Mouse (Mus musculus) stomach, embryonic 14.5 days (tissue): ENCODE measurements around the gene Trex1. TPM values are rescaled to one million over a fixed set of nuclear protein-coding genes. Genes with fewer than 3 reads are reported as not detected.

Source experiments
- ATAC-seq: fragments of 200-750 bp; cut with Nextera tagmentation; 2 replicates; pipeline ENCODE4 v1.8.0; 2017; ENCODE audit warnings: low read depth, moderate TSS enrichment; ENCODE audit not compliant: insufficient number of reproducible peaks, insufficient read depth, low FRiP score
- H3K27ac ChIP-seq: fragments of 300-500 bp; sonication (generic); 2 replicates; pipeline ENCODE4 v1.5.1; 2014; ENCODE audit warnings: mild to moderate bottlenecking, low read length, moderate library complexity, mixed read lengths
- H3K27me3 ChIP-seq: fragments of 300-500 bp; sonication (generic); 2 replicates; pipeline ENCODE4 v1.6.1; 2014; ENCODE audit warnings: low read length, control low read depth, mixed read lengths; ENCODE audit not compliant: control insufficient read depth, insufficient read depth
- H3K36me3 ChIP-seq: fragments of 300-500 bp; sonication (generic); 2 replicates; pipeline ENCODE4 v1.6.1; 2014; ENCODE audit warnings: mild to moderate bottlenecking, control low read depth, low read length, moderate library complexity, mixed read lengths; ENCODE audit not compliant: control insufficient read depth, insufficient read depth
- H3K4me1 ChIP-seq: fragments of 300-500 bp; sonication (generic); 2 replicates; pipeline ENCODE4 v1.6.1; 2014; ENCODE audit warnings: low read length, control low read depth, mixed read lengths; ENCODE audit not compliant: control insufficient read depth, insufficient read depth
- H3K4me2 ChIP-seq: fragments of 300-500 bp; sonication (generic); replicated peaks from 2 replicates; pipeline ENCODE4 v1.6.1; 2014; ENCODE audit warnings: low read depth, low read length, control low read depth
- H3K4me3 ChIP-seq: fragments of 300-500 bp; sonication (generic); 2 replicates; pipeline ENCODE4 v1.5.1; 2014; ENCODE audit warnings: low read depth, low read length, control low read depth
- H3K9ac ChIP-seq: fragments of 300-500 bp; sonication (generic); replicated peaks from 2 replicates; pipeline ENCODE4 v1.6.1; 2014; ENCODE audit warnings: low read depth, mild to moderate bottlenecking, control low read depth, low read length, moderate library complexity, mixed read lengths
- H3K9me3 ChIP-seq: fragments of 300-500 bp; sonication (generic); 2 replicates; pipeline ENCODE4 v1.6.1; 2016; ENCODE audit warnings: low read depth, low read length, control low read depth; ENCODE audit not compliant: control insufficient read depth
- WGBS: fragments of 180-500 bp; shearing (Covaris S2); extraction: QIAGEN DNeasy Blood & Tissue Kit; methylation state at CpG from one replicate; pipeline ENCODE4 v1.1.7; 2014; 5-methylcytosine and 5-hydroxymethylcytosine counted together
- polyA plus RNA-seq: library from polyadenylated mRNA; unstranded; fragments of >200 nt; fragmentation: Nextera tagmentation; extraction: Ambion mirVana; gene quantifications from 2 replicates; pipeline ENCODE4 v1.2.1, GENCODE M21; 2014

Trex1 gene
- polyA plus RNA-seq, 1 experiment from 2014 or later, result 12.2 TPM

- H3K27me3 ChIP-seq, result no peaks in the 10 kb centered on the region
- no peak overlapping the region for H3K4me2 ChIP-seq
- peaks cover 7% of the 10 kb centered on the region; the same call in 1 of the 2 replicates for H3K4me1 ChIP-seq
- H3K36me3 ChIP-seq, result peaks cover 2% of the 10 kb centered on the region
- no peak overlapping the region for H3K4me3 ChIP-seq
- H3K9me3 ChIP-seq, result no peaks in the 10 kb centered on the region
- WGBS, result 90% methylated on average over 10 of the region's 10 CpGs
- H3K27ac ChIP-seq, result no peak overlapping the region
- ATAC-seq, result no peak
- no peak overlapping the region for H3K9ac ChIP-seq
Measured at GRCm38 (mm10) chr9:109051651-109052489, 7.7 kb downstream of the Trex1 start.

DNA sequence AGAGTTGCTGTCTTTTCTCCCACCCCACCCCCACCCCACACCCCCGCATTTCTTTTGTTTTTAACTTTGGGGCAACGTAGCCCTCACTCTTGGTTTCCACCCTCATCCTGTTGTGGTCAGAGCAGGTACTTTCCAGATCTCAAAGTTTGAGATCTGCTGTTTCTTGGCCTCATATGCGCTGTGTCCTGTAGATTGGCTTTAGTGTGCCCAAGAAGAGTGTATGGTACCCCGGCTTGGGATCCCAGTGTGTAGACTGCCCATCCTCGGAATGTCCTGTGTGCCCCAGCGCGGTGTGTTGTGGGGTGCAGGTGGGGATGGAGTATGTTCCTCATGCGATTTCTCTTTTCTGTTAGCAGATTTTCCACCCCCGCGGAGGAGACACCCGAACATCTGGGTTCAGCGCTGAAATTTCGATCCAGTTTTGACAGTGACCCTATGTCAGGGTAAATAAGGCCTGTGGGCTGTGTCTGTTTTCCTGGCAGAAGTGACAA lies 8.5 kb downstream of the Trex1 start:
- H3K4me1 ChIP-seq, result peaks cover 7% of the 10 kb centered on the region; the same call in 1 of the 2 replicates
- H3K4me3 ChIP-seq, result no peak overlapping the region
- no peak overlapping the region for H3K9ac ChIP-seq
- WGBS, result 87% methylated on average over 13 of the region's 13 CpGs
- H3K4me2 ChIP-seq, result no peak overlapping the region
- no peak for ATAC-seq
- H3K27ac ChIP-seq, result no peak overlapping the region
- no peaks in the 10 kb centered on the region for H3K27me3 ChIP-seq
- H3K36me3 ChIP-seq, result peaks cover under 1% of the 10 kb centered on the region; the same call in 1 of the 2 replicates
- H3K9me3 ChIP-seq, result no peaks in the 10 kb centered on the region

- Histone ChIP-seq H3K4me2 (no peak overlapping the region), H3K4me1 (peaks cover 7% of the 10 kb centered on the region; the same call in 1 of the 2 replicates), H3K4me3 (no peak overlapping the region), H3K9ac (no peak overlapping the region), H3K27ac (no peak overlapping the region), H3K9me3 (no peaks in the 10 kb centered on the region), H3K36me3 (no peaks in the 10 kb centered on the region; the same call in 1 of the 2 replicates), H3K27me3 (no peaks in the 10 kb centered on the region)
- no peak for ATAC-seq
- 63% methylated on average over 3 of the region's 3 CpGs for WGBS
Measured at GRCm38 (mm10) chr9:109050674-109050997, 8.9 kb downstream of the Trex1 start.

- Histone ChIP-seq H3K9ac (no peak overlapping the region), H3K27me3 (no peaks in the 10 kb centered on the region), H3K36me3 (no peaks in the 10 kb centered on the region; the same call in 1 of the 2 replicates), H3K4me2 (no peak overlapping the region), H3K4me3 (no peak overlapping the region), H3K4me1 (peaks cover 2% of the 10 kb centered on the region; the same call in 1 of the 2 replicates), H3K27ac (no peak overlapping the region), H3K9me3 (no peaks in the 10 kb centered on the region)
- WGBS, result 80% methylated on average over 9 of the region's 9 CpGs
- ATAC-seq, result no peak
Measured at GRCm38 (mm10) chr9:109049996-109050673, 9.4 kb downstream of the Trex1 start.

DNA sequence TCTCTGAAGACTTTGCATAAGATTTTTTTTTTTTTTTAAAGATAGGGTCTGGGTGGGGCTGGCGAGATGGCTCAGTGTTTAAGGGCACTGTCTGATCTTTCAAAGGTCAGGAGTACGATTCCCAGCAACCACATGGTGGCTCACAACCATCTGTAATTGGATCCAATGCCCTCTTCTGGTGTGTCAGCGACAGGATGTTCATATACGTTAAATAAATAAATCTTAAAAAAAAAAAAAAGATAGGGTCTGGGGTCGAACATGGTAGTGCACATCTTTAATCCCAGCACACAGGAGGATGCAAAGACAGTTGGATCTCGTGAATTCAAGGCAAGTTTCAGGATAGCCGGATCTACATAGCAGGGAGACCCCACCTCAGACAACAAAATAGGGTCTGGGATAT lies 10.2 kb downstream of the Trex1 start:
- Histone ChIP-seq H3K36me3 (no peaks in the 10 kb centered on the region; the same call in 1 of the 2 replicates), H3K4me1 (no peaks in the 10 kb centered on the region), H3K4me2 (no peak overlapping the region), H3K27ac (no peak overlapping the region), H3K27me3 (no peaks in the 10 kb centered on the region), H3K9me3 (no peaks in the 10 kb centered on the region), H3K9ac (no peak overlapping the region), H3K4me3 (no peak overlapping the region)
- ATAC-seq, result no peak
- 65% methylated on average over 7 of the region's 7 CpGs for WGBS

DNA sequence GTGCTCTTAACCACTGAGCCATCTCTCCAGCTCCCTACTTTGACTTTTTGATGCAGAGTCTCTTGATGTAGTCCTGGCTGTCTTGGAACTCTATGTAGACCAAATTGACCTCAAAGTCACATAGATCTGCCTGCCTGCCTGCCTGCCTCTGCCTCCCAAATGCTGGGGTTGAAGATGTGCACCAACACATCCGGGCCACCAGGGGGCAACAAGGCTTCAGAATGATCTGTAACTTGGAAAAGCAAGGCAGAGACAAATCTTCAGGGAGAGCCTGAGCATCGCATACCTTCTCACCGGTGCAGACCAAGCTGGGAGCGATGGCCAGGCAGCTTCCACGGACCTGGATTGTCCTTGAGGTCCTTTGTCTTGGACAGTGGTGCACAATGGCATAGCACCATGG lies 13.2 kb downstream of the Trex1 start:
- no peak for ATAC-seq
- Histone ChIP-seq H3K4me3 (no peak overlapping the region), H3K4me2 (no peak overlapping the region), H3K27ac (no peak overlapping the region), H3K9me3 (no peaks in the 10 kb centered on the region), H3K36me3 (no peaks in the 10 kb centered on the region; the same call in 1 of the 2 replicates), H3K9ac (no peak overlapping the region), H3K4me1 (no peaks in the 10 kb centered on the region), H3K27me3 (no peaks in the 10 kb centered on the region)
- WGBS, result 48% methylated on average over 5 of the region's 5 CpGs

DNA sequence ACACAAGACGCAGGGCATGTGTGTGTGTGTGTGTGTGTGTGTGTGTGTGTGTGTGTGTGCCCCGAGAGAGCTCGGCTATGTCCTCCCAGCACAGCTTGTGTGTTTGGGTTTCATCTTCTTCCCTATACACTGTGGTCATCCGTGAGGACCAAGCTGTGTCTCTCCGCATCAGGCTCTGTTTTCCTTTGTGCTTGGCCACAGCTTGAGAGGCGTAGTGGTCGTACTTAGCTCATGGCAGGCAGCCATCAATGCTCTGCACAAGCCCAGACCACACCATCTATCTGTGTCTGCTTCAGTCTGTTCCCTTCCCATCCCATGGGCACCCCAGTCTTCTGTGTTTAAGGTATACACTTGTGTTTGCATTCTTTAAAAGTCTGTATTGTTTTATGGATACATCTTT lies 18.2 kb downstream of the Trex1 start:
- Histone ChIP-seq H3K27me3 (no peaks in the 10 kb centered on the region), H3K4me2 (peak overlapping the region; percentile 18; the same call in 1 of the 2 replicates), H3K27ac (no peak overlapping the region), H3K4me1 (peaks cover 14% of the 10 kb centered on the region; the same call in 1 of the 2 replicates), H3K9ac (no peak overlapping the region), H3K36me3 (no peaks in the 10 kb centered on the region), H3K4me3 (no peak overlapping the region), H3K9me3 (no peaks in the 10 kb centered on the region)
- WGBS, result 67% methylated on average over 7 of the region's 7 CpGs
- ATAC-seq, result 0 out of 2 replicates have a peak, but pooled peaks have one; percentile 7

- WGBS, result 54% methylated on average over 6 of the region's 6 CpGs
- H3K27me3 ChIP-seq, result no peaks in the 10 kb centered on the region
- peak overlapping the region; percentile 18 for H3K4me2 ChIP-seq
- H3K4me3 ChIP-seq, result no peak overlapping the region
- H3K27ac ChIP-seq, result no peak overlapping the region
- no peak overlapping the region for H3K9ac ChIP-seq
- no peaks in the 10 kb centered on the region for H3K36me3 ChIP-seq
- ATAC-seq, result peak; percentile 83
- no peaks in the 10 kb centered on the region for H3K9me3 ChIP-seq
- peaks cover 14% of the 10 kb centered on the region; the same call in 1 of the 2 replicates for H3K4me1 ChIP-seq
Measured at GRCm38 (mm10) chr9:109040906-109041305, 18.6 kb downstream of the Trex1 start.
